Mouse (Mus musculus): ENCODE measurements around the gene Gm13285. TPM values are rescaled to one million over a fixed set of nuclear protein-coding genes. Genes with fewer than 3 reads are reported as not detected.
"Not testable (repeated sequence)": the region's sequence is repeated elsewhere in the genome, so short reads cannot be mapped to it uniquely, and the experiment has no call there.

Gm13285 gene
- total and polyA plus RNA-seq, 3 experiments, result 0.14 TPM; not detected in 2

- DNase-seq (ENCODE audit: low read depth, low spot score); H3K79me2 ChIP-seq (ENCODE audit: control insufficient read depth, insufficient read depth, low read length, poor library complexity); H3K9me3 ChIP-seq (replicated peaks; ENCODE audit: insufficient read depth, low read length); H3K4me1 ChIP-seq (ENCODE audit: control insufficient read depth in 1 of 2, insufficient read depth in 2 of 2, low read length in 2 of 2); H3K27ac ChIP-seq (ENCODE audit: control insufficient read depth, low read depth, low read length); H3K9ac ChIP-seq (ENCODE audit: control insufficient read depth, low read depth, low read length, poor library complexity, severe bottlenecking); H3K27me3 ChIP-seq (ENCODE audit: control insufficient read depth in 1 of 2, insufficient read depth in 2 of 2, low read length in 2 of 2); H3K4me3 ChIP-seq (ENCODE audit: control insufficient read depth in 1 of 2, insufficient read depth in 1 of 2, low read depth in 2 of 2, low read length in 2 of 2); H3K36me3 ChIP-seq (ENCODE audit: control insufficient read depth in 1 of 2, insufficient read depth in 2 of 2, low read length in 2 of 2): not testable (repeated sequence)
Measured at GRCm38 (mm10) chr4:88805231-88805630, 5.8 kb downstream of the Gm13285 start, which contains the start of gene Gm13288. TSS of gene Gm13288 (plus strand) at chr4:88805531.

- DNase-seq (ENCODE audit: low read depth, low spot score); H3K27ac ChIP-seq (ENCODE audit: control insufficient read depth, low read depth, low read length); H3K9me3 ChIP-seq (replicated peaks; ENCODE audit: insufficient read depth, low read length); H3K4me1 ChIP-seq (ENCODE audit: control insufficient read depth in 1 of 2, insufficient read depth in 2 of 2, low read length in 2 of 2); H3K36me3 ChIP-seq (ENCODE audit: control insufficient read depth in 1 of 2, insufficient read depth in 2 of 2, low read length in 2 of 2); H3K27me3 ChIP-seq (ENCODE audit: control insufficient read depth in 1 of 2, insufficient read depth in 2 of 2, low read length in 2 of 2); H3K79me2 ChIP-seq (ENCODE audit: control insufficient read depth, insufficient read depth, low read length, poor library complexity); H3K9ac ChIP-seq (ENCODE audit: control insufficient read depth, low read depth, low read length, poor library complexity, severe bottlenecking); H3K4me3 ChIP-seq (ENCODE audit: control insufficient read depth in 1 of 2, insufficient read depth in 1 of 2, low read depth in 2 of 2, low read length in 2 of 2): not testable (repeated sequence)
Measured at GRCm38 (mm10) chr4:88805761-88806160, 6.3 kb downstream of the Gm13285 start.

- DNase-seq (ENCODE audit: low read depth, low spot score), result no peak
- H3K9ac ChIP-seq (ENCODE audit: control insufficient read depth, low read depth, low read length, poor library complexity, severe bottlenecking), result no peak within 1 kb of the TSS
Measured at GRCm38 (mm10) chr4:88815928-88816327, 16.5 kb downstream of the Gm13285 start, which contains the start of gene Ifna7. TSS of gene Ifna7 (plus strand) at chr4:88816228.

GRCm38 (mm10) chr4:88819659-88820058 is 20.2 kb downstream of the Gm13285 start, which contains the start of gene Ifna11:
TSS of gene Ifna11 (plus strand) at chr4:88819959.
- Histone ChIP-seq H3K27ac (ENCODE audit: control insufficient read depth, low read depth, low read length) (no peak within 1 kb of the TSS), H3K9ac (ENCODE audit: control insufficient read depth, low read depth, low read length, poor library complexity, severe bottlenecking) (no peak within 1 kb of the TSS), H3K36me3 (ENCODE audit: control insufficient read depth in 1 of 2, insufficient read depth in 2 of 2, low read length in 2 of 2) (no peaks in the 10 kb centered on the region), H3K27me3 (ENCODE audit: control insufficient read depth in 1 of 2, insufficient read depth in 2 of 2, low read length in 2 of 2) (peaks cover 2 to 17% of the 10 kb centered on the region in 2 experiments; a peak in 3 of 4 replicates), H3K9me3 (replicated peaks; ENCODE audit: insufficient read depth, low read length) (no peaks in the 10 kb centered on the region), H3K79me2 (ENCODE audit: control insufficient read depth, insufficient read depth, low read length, poor library complexity) (no peaks in the 10 kb centered on the region), H3K4me1 (ENCODE audit: control insufficient read depth in 1 of 2, insufficient read depth in 2 of 2, low read length in 2 of 2) (no peaks in the 10 kb centered on the region), H3K4me3 (ENCODE audit: control insufficient read depth in 1 of 2, insufficient read depth in 1 of 2, low read depth in 2 of 2, low read length in 2 of 2) (no peak within 1 kb of the TSS)
- DNase-seq (ENCODE audit: low read depth, low spot score), result no peak
- TF ChIP-seq SIN3A (IDR thresholded peaks at IDR 0.05; ENCODE audit: low read length) (no peak), HCFC1 (IDR thresholded peaks at IDR 0.05; ENCODE audit: low read depth, low read length) (no peak), ELF1 (IDR thresholded peaks at IDR 0.05; ENCODE audit: low read depth, low read length) (no peak), CHD2 (IDR thresholded peaks at IDR 0.05; ENCODE audit: low read length) (no peak), ZNF384 (IDR thresholded peaks at IDR 0.05; ENCODE audit: low read depth, low read length) (no peak), MYC (IDR thresholded peaks at IDR 0.05; ENCODE audit: low read depth, low read length) (no peak), POLR2AphosphoS5 (IDR thresholded peaks at IDR 0.05; ENCODE audit: borderline replicate concordance, low read depth, low read length) (no peak), MYB (IDR thresholded peaks at IDR 0.05; ENCODE audit: low read depth, low read length) (no peak), MAFK (IDR thresholded peaks at IDR 0.05; ENCODE audit: borderline replicate concordance, low read depth, low read length) (no peak)

More at GRCm38 (mm10) chr4:88815928-88816327, 16.5 kb downstream of the Gm13285 start, which contains the start of gene Ifna7:
- Histone ChIP-seq H3K27ac (ENCODE audit: control insufficient read depth, low read depth, low read length) (no peak within 1 kb of the TSS), H3K9me3 (replicated peaks; ENCODE audit: insufficient read depth, low read length) (no peaks in the 10 kb centered on the region), H3K79me2 (ENCODE audit: control insufficient read depth, insufficient read depth, low read length, poor library complexity) (no peaks in the 10 kb centered on the region), H3K36me3 (ENCODE audit: control insufficient read depth in 1 of 2, insufficient read depth in 2 of 2, low read length in 2 of 2) (no peaks in the 10 kb centered on the region), H3K4me1 (ENCODE audit: control insufficient read depth in 1 of 2, insufficient read depth in 2 of 2, low read length in 2 of 2) (no peaks in the 10 kb centered on the region), H3K4me3 (ENCODE audit: control insufficient read depth in 1 of 2, insufficient read depth in 1 of 2, low read depth in 2 of 2, low read length in 2 of 2) (no peak within 1 kb of the TSS), H3K27me3 (ENCODE audit: control insufficient read depth in 1 of 2, insufficient read depth in 2 of 2, low read length in 2 of 2) (peaks cover 2 to 24% of the 10 kb centered on the region in 2 experiments; a peak in 3 of 4 replicates)
- TF ChIP-seq MYC (IDR thresholded peaks at IDR 0.05; ENCODE audit: low read depth, low read length), result no peak
- no peak for TF ChIP-seq MXI1 (IDR thresholded peaks at IDR 0.05; ENCODE audit: low read depth, low read length)
- TF ChIP-seq GABPA (IDR thresholded peaks at IDR 0.05; ENCODE audit: low read depth, low read length), result no peak
- TF ChIP-seq POLR2A (IDR thresholded peaks at IDR 0.05; ENCODE audit: control insufficient read depth in 1 of 2, insufficient read depth in 1 of 2, low read depth in 1 of 2, low read length in 2 of 2, poor library complexity in 1 of 2), result no peak

All from MEL (cell line).